Mouse (Mus musculus) layer of hippocampus, adult 8-10 months (tissue): ENCODE results near the gene Tmx2. TPM values are rescaled to one million over a fixed set of nuclear protein-coding genes. Genes with fewer than 3 reads are reported as not detected.
A peak's percentile ranks its signal among the peaks of the same experiment; 100 is the strongest.
"Not testable (repeated sequence)": the region's sequence is repeated elsewhere in the genome, so short reads cannot be mapped to it uniquely, and the experiment has no call there.

Experiments
- DNase-seq, 2 experiments: peaks; one replicate each; pipeline ENCODE4 v3.0.0; 2022; ENCODE audit warnings: low spot score in 2 of 2
- total RNA-seq, 4 experiments: library from RNA; stranded (reverse); gene quantifications; 2 replicates each; pipeline ENCODE4 v1.2.4; 2022

Tmx2 gene
- total RNA-seq, 4 experiments from 2014 or later, result 221 to 271 (median 233) TPM

DNA sequence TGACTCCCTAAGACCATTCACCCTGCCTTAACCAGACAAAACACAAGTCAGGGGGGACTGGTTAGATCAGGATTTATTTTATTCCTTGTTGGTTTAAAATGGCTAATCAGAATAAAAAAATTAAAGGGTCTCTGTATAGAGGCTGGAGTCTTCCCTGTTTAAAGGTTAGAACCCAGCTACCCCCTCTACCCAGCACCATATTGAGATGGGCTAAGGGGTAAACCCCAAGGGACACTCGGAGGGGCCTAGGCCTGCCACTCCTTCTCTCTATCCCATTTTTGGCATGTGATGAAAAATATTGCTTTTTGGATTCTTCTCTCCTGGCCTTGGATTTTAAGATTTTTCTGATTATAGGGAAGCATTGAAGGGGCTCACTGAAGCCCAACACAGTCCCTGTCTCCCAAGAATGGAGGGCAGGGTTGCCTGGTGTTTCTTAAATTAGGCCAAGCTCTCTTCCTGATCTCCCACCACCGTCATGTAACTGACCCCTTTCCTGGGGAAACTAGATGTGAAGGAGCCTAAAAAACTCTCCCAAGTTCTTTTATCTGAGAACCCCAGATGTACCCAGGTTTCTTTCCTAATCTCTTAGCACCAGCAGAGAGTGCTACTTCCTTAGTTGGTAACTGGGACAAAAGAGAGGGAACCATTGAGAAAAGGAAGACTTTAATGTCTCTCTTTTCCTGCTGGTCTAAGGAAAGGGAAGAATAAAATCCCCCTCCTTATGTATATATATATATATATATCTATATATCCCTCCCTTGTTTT, 9.3 kb upstream of the Tmx2 start:
- DNase-seq, result no peak

- no peak for DNase-seq
These were observed 3.8 kb upstream of the Tmx2 start for GRCm38 (mm10) chr2:84682605-84683183.

DNA sequence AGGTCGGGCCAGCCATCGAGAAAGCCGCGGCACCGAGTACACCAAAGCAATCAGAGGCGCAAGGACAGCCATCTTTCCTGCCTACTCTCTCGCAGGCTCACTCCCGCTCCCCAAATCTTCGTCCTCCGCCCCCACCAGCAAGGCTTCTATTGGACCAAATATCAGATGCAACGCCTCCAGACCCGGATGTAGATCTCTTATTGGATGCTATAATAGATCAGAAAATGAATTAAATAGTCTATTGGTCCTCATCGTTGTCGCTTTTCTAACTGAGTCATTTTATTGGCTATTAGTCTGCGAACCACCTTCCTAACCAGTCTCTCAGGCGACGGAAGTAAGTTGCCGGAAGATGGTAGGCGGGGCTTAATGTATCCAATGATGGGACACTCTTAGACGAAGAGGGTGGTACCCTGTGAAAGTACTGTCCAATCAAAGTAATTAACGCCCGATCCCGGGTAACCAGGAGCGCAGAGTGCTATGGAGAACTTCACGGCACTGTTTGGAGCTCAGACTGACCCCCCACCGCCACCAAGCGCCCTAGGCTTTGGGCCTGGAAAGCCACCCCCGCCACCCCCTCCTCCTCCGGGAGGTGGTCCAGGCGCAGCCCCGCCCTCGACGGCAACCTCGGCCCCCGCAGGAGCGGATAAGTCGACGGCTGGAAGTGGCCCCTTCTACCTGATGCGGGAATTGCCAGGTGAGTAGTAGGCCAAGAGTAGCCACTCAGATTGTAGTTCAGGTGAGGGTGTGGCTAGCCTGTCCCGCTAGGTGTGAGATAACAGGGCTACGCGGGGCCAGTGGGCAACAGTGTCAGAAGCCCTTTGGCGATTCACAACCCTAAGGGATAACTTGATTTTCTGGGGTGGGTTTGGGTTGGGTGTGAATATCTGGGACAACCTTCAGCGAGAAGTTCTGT, 716 bp downstream of the Tmx2 start, which contains the start of the genes Gm28635 and Med19:
TSS of gene Gm28635 (minus strand) at position 74 of the 913 bp plus-strand sequence.
TSS of gene Med19 (plus strand) at position 435 of the 913 bp plus-strand sequence.
- DNase-seq, result peak; percentile 95 to 98

GRCm38 (mm10) chr2:84677270-84677967, 1.5 kb downstream of the Tmx2 start:
- DNase-seq, result no peak

DNA sequence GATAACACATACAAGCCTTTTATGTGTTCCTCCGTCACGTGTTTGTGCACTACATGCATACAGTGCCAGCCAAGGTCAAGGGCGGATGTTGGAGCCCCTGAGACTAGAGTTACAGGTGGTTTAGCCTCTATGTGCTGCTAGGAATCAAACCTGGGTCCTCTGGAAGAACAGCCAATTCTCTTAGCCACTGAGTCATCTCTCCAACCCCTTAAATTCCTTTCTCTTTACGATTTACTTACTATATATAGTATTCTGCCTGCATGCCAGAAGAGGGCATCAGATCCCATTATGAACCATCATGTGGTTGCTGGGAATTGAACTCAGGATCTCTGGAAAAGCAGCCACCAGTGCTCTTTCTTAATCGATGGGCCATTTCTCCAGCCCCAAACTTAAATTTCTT, 7.4 kb downstream of the Tmx2 start:
- DNase-seq, result not testable (repeated sequence)

DNA sequence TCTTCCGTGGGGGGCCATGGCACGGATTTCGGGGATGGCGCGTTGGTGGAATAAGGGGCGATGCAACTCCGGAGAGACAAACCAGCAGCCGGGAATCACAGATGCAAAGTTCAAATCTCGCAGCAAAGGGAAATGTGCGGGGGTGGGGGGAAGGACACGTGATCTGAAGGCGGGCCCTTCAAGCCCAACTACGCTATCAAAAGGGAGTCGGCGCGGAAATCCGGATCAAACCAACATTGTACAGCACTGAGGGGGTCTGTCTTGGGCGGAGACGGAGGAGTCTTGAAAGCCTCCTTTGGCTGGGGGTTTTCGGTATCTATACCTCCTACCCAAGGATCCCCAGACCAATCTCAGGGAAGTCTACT, 8.4 kb downstream of the Tmx2 start, which contains the start of gene Selenoh:
TSS of gene Selenoh (minus strand) at position 202 of the 365 bp plus-strand sequence.
- peak; percentile 86 for DNase-seq

- DNase-seq, result no peak
These were observed 8.9 kb downstream of the Tmx2 start for GRCm38 (mm10) chr2:84669828-84670568.

DNA sequence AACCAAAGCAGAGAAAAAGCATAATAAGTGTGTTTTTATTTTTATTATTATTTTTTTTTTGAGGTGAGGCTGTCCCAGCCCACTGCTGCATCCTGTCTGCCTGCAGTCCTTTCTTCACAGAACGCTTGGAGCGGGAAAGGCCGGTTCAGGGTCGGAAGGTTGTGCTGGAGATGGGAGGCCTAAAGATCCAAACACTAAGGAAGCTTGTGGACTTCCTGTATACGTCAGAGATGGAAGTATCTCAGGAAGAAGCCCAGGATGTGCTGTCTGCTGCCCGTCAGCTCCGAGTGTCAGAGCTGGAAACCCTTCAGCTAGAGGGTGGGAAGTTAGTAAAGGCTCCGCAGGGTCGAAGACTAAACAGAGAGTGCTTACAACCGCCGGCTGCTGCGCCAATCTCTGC, 12.9 kb downstream of the Tmx2 start:
- no peak for DNase-seq

DNA sequence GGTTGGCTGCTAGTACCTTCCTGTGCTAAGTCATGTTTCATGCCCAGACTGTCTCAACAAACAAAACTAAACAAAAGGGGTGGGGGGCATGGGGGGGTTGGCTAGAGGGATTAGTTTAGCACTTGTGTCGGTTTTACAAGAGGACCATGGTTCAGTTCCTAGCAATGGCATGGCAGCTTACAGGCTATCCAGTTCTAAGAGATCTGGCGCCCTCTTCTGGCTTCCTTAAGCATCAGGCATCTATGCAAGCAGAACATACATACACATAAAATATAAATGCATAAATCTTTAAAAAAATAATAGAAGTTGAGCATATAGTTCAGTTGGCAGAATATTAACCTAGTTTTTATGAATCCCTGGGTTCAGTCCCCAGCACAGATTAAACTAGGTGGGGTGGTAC, 16.1 kb downstream of the Tmx2 start:
- no peak for DNase-seq

- DNase-seq, result no peak
These were observed 18.7 kb downstream of the Tmx2 start for GRCm38 (mm10) chr2:84660253-84660652.

DNA sequence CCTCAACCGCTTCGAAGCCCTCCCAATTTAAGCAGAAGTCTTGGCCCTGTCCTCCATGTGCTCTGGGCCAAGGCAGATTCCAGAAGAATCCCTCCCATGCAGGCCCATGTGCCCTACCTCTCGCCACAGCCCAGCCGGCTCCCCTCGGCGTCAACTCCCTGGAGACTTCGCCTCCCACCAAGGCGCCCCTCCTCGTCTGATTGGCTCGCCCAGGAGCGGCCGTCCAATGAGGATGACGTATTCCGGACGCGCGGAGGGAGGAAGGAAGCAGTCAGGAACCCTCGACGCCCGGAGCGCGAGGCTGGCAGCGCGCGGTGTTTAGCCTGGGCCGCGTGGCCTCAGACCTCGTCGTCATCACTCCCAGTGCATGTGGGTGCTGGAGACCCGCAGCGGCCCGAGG, 20.1 kb downstream of the Tmx2 start, which contains the start of gene Btbd18:
TSS of gene Btbd18 (plus strand) at position 274 of the 400 bp plus-strand sequence.
- DNase-seq, result no peak

DNA sequence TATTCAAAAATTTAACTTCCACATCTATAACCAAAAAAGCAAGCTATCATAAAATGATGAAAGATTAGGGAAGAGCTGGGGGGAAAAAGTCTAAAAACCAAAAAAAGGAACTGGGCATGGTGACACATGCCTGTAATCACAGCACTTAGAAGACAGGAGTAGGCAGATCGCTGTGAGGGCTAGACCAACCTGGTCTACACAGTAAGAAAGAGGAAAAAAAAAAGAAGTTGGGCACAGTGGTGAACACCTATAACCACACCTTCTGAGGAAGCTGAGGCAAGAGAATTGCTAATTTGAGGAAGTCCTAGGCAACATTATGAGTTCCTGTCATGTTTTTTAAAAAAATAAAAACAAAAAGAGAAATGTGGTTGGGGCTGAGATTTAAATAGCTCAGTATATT, 23.1 kb downstream of the Tmx2 start:
- DNase-seq, result no peak

DNA sequence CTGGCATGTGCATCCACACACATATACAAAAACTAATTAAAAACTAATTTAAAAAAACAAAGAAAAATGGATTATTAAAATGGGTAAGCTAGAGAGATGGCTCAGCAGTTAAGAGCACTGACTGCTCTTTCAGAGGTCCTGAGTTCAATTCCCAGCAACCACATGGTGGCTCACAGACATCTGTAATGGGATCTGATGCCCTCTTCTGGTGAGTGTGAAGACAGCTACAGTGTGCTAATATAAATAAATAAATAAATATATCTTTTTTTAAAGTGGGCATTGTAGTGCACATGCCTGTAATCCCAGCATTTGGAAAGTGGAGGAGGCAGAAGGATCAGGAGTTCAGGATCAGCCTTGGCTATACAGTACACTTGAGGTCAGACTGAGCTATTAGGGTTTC, 25.6 kb downstream of the Tmx2 start:
- DNase-seq, result no peak

DNA sequence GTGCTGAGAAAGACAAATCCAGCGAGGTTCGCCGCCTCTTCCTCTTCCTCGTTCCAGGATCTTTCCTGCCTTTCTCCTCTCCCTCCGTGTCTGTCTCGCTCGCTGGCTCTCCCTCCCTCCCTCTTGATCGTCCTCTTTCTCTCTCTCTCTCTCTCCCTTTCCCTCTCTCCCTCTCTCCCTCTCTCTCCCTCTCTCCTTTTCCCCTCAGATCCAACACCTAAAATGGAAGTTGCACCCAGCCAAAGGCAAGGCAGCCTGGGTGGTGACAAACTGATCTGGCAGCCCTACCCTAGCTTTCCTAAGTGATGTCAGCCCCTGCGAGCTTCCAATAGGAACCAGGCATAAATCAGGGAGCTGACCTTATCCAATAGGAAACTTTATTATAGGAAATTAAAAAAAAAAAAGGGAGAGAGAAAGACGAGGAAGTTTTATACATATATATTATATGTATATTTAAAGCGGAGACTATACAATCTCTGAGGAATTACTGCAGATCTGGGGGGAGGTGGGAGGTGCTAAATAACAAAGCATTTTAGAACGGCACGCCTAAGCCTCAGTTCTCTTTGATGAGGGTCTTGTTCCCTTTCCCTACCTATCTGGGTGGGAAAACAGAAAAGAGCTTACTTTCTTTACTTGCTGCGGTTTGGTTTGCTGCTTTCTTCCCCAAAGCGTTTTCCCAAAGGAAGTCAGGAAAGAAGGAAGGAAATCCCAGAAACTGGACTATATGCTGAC, 28.3 kb downstream of the Tmx2 start, which contains the start of gene Ctnnd1:
TSS of gene Ctnnd1 (minus strand) at position 302 of the 732 bp plus-strand sequence.
- DNase-seq, result peak; percentile 89 to 90

GRCm38 (mm10) chr2:84649674-84650073, 29.3 kb downstream of the Tmx2 start:
- no peak for DNase-seq

DNA sequence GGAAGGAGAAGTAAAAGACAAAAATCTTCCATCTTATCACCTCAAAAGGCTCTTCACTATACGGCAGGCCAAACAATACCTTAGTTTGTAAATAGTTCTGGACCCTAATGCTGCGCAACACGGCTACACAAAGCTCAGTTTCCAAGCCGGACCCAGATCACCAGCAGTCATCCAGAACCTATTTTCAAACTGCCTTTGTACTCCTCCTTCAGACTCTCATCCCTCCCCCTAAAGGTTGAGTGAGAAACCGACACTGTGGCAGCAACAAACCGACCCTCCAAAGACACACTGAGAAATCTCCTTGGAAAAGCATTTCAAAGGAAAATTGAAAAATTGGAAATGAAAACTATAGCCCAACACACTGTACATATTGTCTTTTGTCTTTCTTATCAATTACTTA, 30.6 kb downstream of the Tmx2 start:
- no peak for DNase-seq

DNA sequence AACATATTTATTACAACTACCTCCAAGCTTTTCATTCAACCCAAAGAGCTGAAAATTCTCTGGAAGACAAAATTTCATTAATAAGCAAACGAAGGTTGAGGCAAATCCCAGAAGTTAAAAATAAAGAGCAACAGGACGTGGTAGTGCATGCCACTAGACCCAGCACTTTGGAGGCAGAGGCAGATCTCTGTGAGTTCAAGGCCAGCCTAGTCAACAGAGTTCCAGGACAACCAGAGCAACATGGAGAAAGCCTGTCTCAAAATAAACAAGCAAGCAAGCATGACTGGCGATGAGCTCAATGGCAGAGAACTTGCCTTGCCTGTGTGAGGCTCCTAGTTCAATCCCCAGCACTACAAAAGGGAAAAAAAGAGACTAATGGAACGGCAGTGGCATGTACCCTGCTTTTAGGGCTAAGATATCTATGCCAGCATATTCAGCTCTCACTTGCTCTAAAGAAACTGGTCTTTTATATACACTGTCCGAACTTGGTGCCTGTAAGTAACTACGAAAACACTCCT, 31.8 kb downstream of the Tmx2 start:
- no peak for DNase-seq

GRCm38 (mm10) chr2:84646138-84646537, 32.8 kb downstream of the Tmx2 start:
- DNase-seq, result no peak

- DNase-seq, result no peak
These were observed 38.1 kb downstream of the Tmx2 start for GRCm38 (mm10) chr2:84640833-84641232.
